Mouse (Mus musculus) heart, embryonic 13.5 days (tissue): ENCODE data around the gene Appl1. TPM values are rescaled to one million over a fixed set of nuclear protein-coding genes. Genes with fewer than 3 reads are reported as not detected.

Source experiments
- ATAC-seq: fragments of 200-750 bp; cut with Nextera tagmentation; 2 replicates; pipeline ENCODE4 v1.8.0; 2017; ENCODE audit warnings: moderate TSS enrichment; ENCODE audit not compliant: insufficient number of reproducible peaks, low FRiP score, low TSS enrichment; ENCODE audit errors: extremely low read depth
- H3K27ac ChIP-seq: fragments of 300-500 bp; sonication (generic); replicated peaks from 2 replicates; pipeline ENCODE4 v1.5.1; 2015; ENCODE audit warnings: moderate library complexity, mild to moderate bottlenecking, inconsistent platforms
- H3K27me3 ChIP-seq: fragments of 300-500 bp; sonication (generic); replicated peaks from 2 replicates; pipeline ENCODE4 v1.6.1; 2015; ENCODE audit warnings: mild to moderate bottlenecking, inconsistent platforms
- H3K36me3 ChIP-seq: fragments of 300-500 bp; sonication (generic); 2 replicates; pipeline ENCODE4 v1.6.1; 2015; ENCODE audit warnings: mild to moderate bottlenecking, inconsistent platforms
- H3K4me1 ChIP-seq: fragments of 300-500 bp; sonication (generic); 2 replicates; pipeline ENCODE4 v1.6.1; 2015; ENCODE audit warnings: inconsistent platforms
- H3K4me2 ChIP-seq: fragments of 300-500 bp; sonication (generic); 2 replicates; pipeline ENCODE4 v1.6.1; 2015; ENCODE audit warnings: inconsistent platforms, mild to moderate bottlenecking, moderate library complexity
- H3K4me3 ChIP-seq: fragments of 300-500 bp; sonication (generic); 2 replicates; pipeline ENCODE4 v1.5.1; 2015; ENCODE audit warnings: moderate library complexity, mild to moderate bottlenecking, inconsistent platforms
- H3K9ac ChIP-seq: fragments of 300-500 bp; sonication (generic); 2 replicates; pipeline ENCODE4 v1.6.1; 2015; ENCODE audit warnings: inconsistent platforms, mild to moderate bottlenecking, moderate library complexity
- H3K9me3 ChIP-seq: fragments of 300-500 bp; sonication (generic); 2 replicates; pipeline ENCODE4 v1.6.1; 2016; ENCODE audit warnings: inconsistent platforms
- WGBS: fragments of 180-500 bp; shearing (Covaris S2); methylation state at CpG from one replicate; pipeline ENCODE4 v1.1.7; 2015; ENCODE audit warnings: mixed read lengths; 5-methylcytosine and 5-hydroxymethylcytosine counted together
- polyA plus RNA-seq: library from polyadenylated mRNA; unstranded; fragments of >200 nt; fragmentation: Nextera tagmentation; extraction: Ambion mirVana; gene quantifications from 2 replicates; pipeline ENCODE4 v1.2.1, GENCODE M21; 2015

The Appl1 gene
- polyA plus RNA-seq, 1 experiment from 2014 or later = 25.7 TPM

DNA sequence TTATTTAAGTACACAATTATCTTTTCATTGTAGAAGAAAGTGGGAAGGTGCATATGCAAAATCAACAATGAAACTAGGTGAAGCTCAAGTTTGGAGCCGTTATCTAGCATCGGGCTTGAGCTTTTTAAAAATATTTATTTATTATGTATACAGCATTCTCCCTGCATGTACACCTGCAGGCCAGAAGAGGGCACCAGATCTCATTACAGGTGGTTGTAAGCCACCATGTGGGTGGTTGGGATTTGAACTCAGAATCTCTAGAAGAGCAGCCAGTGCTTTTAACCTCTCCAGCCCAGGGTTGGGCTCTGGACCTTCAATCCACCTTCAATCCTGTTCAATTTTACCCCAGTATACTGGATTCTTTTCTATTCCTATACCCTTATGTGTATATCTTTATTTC, 17.7 kb upstream of the Appl1 start:
- Histone ChIP-seq H3K9me3 (0 out of 2 replicates have a peak, but pooled peaks cover 4% of the 10 kb centered on the region), H3K4me3 (no peak overlapping the region), H3K36me3 (no peaks in the 10 kb centered on the region), H3K9ac (no peak overlapping the region), H3K4me2 (no peak overlapping the region), H3K27me3 (no peaks in the 10 kb centered on the region), H3K27ac (no peak overlapping the region), H3K4me1 (peaks cover 9% of the 10 kb centered on the region)
- WGBS = 50% methylated on average over 2 of the region's 2 CpGs
- no peak for ATAC-seq

- Histone ChIP-seq H3K4me2 (no peak overlapping the region), H3K36me3 (no peaks in the 10 kb centered on the region), H3K9ac (no peak overlapping the region), H3K4me3 (no peak overlapping the region), H3K27me3 (no peaks in the 10 kb centered on the region), H3K4me1 (peaks cover 5% of the 10 kb centered on the region), H3K9me3 (peaks cover 12% of the 10 kb centered on the region), H3K27ac (no peak overlapping the region)
- WGBS = 61% methylated on average over 5 of the region's 5 CpGs
- ATAC-seq = no peak
Measured at GRCm38 (mm10) chr14:26982150-26982530, 11.1 kb upstream of the Appl1 start.

DNA sequence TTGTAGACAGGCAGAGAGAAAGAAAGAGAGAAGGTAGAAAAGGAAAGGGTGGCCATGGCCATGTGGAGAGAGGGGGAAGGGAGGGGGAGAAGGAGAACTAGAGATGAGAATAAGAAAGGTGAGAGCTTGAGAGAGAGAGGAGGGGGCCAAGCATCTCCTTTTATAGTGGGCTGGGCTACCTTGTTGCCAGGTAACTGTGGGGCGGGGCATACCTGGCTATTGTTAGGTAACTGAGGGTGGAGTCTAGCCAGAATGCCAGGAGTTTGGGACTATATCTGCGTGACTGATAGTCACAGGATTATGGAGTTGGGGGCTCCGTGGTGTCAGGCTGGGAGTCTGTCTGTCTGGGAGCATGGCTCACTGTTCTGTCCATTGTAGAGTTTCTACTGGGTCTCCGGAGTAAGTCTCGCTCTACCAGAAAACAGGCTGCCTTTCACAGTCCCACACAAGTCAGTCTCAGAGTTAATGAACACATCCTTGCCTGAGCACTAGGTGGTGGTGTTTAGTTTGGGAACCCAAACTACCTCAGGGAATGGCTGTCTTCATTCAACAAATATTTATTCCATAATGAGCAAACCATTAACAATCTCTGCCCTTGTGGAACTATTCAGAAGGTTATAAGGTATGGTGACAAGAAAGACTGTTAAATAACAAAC, 10.6 kb upstream of the Appl1 start:
- Histone ChIP-seq H3K27ac (no peak overlapping the region), H3K4me1 (peaks cover 10% of the 10 kb centered on the region), H3K9me3 (peaks cover 12% of the 10 kb centered on the region), H3K9ac (no peak overlapping the region), H3K4me3 (no peak overlapping the region), H3K27me3 (no peaks in the 10 kb centered on the region), H3K36me3 (no peaks in the 10 kb centered on the region), H3K4me2 (no peak overlapping the region)
- WGBS = 54% methylated on average over 5 of the region's 5 CpGs
- ATAC-seq = no peak

- H3K9me3 ChIP-seq = peaks cover 12% of the 10 kb centered on the region
- WGBS = 89% methylated on average over 8 of the region's 8 CpGs
- H3K9ac ChIP-seq = no peak overlapping the region
- H3K4me3 ChIP-seq = no peak overlapping the region
- H3K4me1 ChIP-seq = peaks cover 13% of the 10 kb centered on the region
- no peaks in the 10 kb centered on the region for H3K27me3 ChIP-seq
- H3K36me3 ChIP-seq = no peaks in the 10 kb centered on the region
- no peak for ATAC-seq
- no peak overlapping the region for H3K27ac ChIP-seq
- H3K4me2 ChIP-seq = no peak overlapping the region
Measured at GRCm38 (mm10) chr14:26981021-26981420, 10.0 kb upstream of the Appl1 start.

- H3K4me1 ChIP-seq = peaks cover 18% of the 10 kb centered on the region
- H3K4me3 ChIP-seq = no peak overlapping the region
- 87% methylated on average over 3 of the region's 3 CpGs for WGBS
- H3K27me3 ChIP-seq = no peaks in the 10 kb centered on the region
- peaks cover 8% of the 10 kb centered on the region for H3K9me3 ChIP-seq
- no peak overlapping the region for H3K27ac ChIP-seq
- no peaks in the 10 kb centered on the region for H3K36me3 ChIP-seq
- no peak overlapping the region for H3K4me2 ChIP-seq
- ATAC-seq = no peak
- H3K9ac ChIP-seq = no peak overlapping the region
Measured at GRCm38 (mm10) chr14:26979808-26980207, 8.8 kb upstream of the Appl1 start.

GRCm38 (mm10) chr14:26977500-26977899, 6.5 kb upstream of the Appl1 start:
- H3K27ac ChIP-seq = no peak overlapping the region
- H3K27me3 ChIP-seq = no peaks in the 10 kb centered on the region
- no peaks in the 10 kb centered on the region for H3K36me3 ChIP-seq
- H3K9ac ChIP-seq = no peak overlapping the region
- no peak overlapping the region for H3K4me2 ChIP-seq
- peaks cover 18% of the 10 kb centered on the region for H3K4me1 ChIP-seq
- no peak for ATAC-seq
- no peak overlapping the region for H3K4me3 ChIP-seq
- 44% methylated on average over 2 of the region's 2 CpGs for WGBS
- peaks cover 8% of the 10 kb centered on the region for H3K9me3 ChIP-seq

DNA sequence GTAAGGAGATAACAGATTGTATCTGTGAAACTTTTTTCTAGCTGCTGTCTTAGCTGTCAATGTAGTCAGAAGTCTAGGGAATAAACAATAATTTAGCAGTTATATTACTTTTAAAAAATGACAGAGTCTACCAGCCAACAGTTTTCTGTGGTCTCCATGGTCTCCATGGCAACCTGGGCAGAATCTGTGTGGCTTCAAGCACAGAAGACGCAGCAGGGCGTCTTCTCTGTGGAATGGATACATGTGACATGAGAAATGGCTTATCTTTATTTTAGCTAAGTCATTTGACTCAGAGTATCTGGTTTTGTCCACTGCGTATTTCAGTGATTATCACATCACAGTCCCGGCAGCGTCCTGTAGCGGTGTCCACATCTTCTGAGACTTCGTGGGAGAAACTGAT, 5.2 kb upstream of the Appl1 start:
- 55% methylated on average over 7 of the region's 7 CpGs for WGBS
- Histone ChIP-seq H3K9ac (no peak overlapping the region), H3K27me3 (no peaks in the 10 kb centered on the region), H3K4me2 (no peak overlapping the region), H3K27ac (no peak overlapping the region), H3K36me3 (no peaks in the 10 kb centered on the region), H3K9me3 (peaks cover 6% of the 10 kb centered on the region), H3K4me1 (peaks cover 20% of the 10 kb centered on the region), H3K4me3 (no peak overlapping the region)
- ATAC-seq = no peak

- Histone ChIP-seq H3K27me3 (no peaks in the 10 kb centered on the region), H3K9ac (no peak overlapping the region), H3K4me3 (no peak overlapping the region), H3K36me3 (no peaks in the 10 kb centered on the region), H3K27ac (peak overlapping the region; percentile 67), H3K4me2 (no peak overlapping the region), H3K4me1 (peaks cover 24% of the 10 kb centered on the region), H3K9me3 (no peaks in the 10 kb centered on the region)
- 58% methylated on average over 3 of the region's 3 CpGs for WGBS
- no peak for ATAC-seq
Measured at GRCm38 (mm10) chr14:26975490-26975889, 4.5 kb upstream of the Appl1 start.

DNA sequence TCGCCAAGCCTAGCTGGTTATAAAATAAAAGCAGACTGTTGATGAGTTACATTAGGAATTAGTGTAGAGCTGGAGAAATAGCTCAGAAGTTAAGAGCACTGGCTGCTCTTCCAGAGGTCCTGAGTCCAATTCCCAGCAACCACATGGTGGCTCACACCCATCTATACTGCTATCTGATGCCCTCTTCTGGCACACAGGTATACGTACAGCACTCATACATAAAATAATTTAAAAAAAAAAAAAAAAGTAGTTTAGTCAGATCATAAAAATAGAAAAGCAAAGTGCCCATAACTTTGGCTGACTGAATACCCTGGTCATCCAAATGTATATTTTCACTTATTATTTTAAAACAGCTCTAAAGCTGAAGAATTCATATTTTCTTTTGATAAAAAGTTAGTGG, 2.1 kb upstream of the Appl1 start:
- no peaks in the 10 kb centered on the region for H3K9me3 ChIP-seq
- no peak overlapping the region for H3K4me3 ChIP-seq
- no peak overlapping the region for H3K4me2 ChIP-seq
- ATAC-seq = no peak
- H3K36me3 ChIP-seq = no peaks in the 10 kb centered on the region
- H3K9ac ChIP-seq = no peak overlapping the region
- WGBS = 82% methylated on average over 2 of the region's 2 CpGs
- H3K27ac ChIP-seq = no peak overlapping the region
- H3K4me1 ChIP-seq = peaks cover 37% of the 10 kb centered on the region
- H3K27me3 ChIP-seq = no peaks in the 10 kb centered on the region

DNA sequence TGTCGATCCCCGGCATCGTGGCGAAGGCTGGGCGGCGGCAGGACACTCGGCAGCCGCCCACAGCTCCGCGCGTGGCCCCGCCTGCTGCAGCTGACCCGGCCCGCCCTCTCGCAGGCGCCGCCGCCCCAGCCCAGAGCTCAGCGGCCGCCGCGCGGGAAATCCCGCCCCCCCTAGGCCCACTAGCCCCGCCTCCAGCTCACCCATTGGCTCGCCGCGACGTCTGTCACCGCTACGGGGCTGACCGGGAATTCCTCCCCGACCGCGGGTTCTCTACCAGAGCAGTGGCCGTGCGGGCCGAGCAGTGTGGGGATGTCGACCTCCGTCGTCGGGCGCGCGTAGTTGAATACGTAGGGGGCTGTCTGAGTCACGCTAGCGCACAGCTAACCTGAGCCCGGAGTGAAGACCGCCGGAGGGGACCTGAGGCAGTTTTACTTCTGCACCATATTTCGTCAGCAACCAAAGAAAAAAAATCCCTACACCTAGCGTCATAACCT, 546 bp downstream of the Appl1 start:
- Histone ChIP-seq H3K4me2 (peak overlapping the region; percentile 80), H3K27ac (peak overlapping the region; percentile 90), H3K4me3 (peak overlapping the region; percentile 74), H3K9me3 (no peaks in the 10 kb centered on the region), H3K4me1 (peaks cover 26% of the 10 kb centered on the region), H3K27me3 (no peaks in the 10 kb centered on the region), H3K36me3 (no peaks in the 10 kb centered on the region), H3K9ac (peak overlapping the region; percentile 95)
- ATAC-seq = peak; percentile 100
- WGBS = under 1% methylated on average over 53 of the region's 53 CpGs

- Histone ChIP-seq H3K4me1 (peaks cover 21% of the 10 kb centered on the region), H3K27ac (peak overlapping the region; percentile 90), H3K9ac (peak overlapping the region; percentile 95), H3K4me3 (peak overlapping the region; percentile 74), H3K4me2 (peak overlapping the region; percentile 80), H3K36me3 (no peaks in the 10 kb centered on the region), H3K27me3 (no peaks in the 10 kb centered on the region), H3K9me3 (no peaks in the 10 kb centered on the region)
- under 1% methylated on average over 62 of the region's 62 CpGs for WGBS
- peak; percentile 81; the same call in 1 of the 2 replicates for ATAC-seq
Measured at GRCm38 (mm10) chr14:26969856-26970407, 1.1 kb downstream of the Appl1 start.

DNA sequence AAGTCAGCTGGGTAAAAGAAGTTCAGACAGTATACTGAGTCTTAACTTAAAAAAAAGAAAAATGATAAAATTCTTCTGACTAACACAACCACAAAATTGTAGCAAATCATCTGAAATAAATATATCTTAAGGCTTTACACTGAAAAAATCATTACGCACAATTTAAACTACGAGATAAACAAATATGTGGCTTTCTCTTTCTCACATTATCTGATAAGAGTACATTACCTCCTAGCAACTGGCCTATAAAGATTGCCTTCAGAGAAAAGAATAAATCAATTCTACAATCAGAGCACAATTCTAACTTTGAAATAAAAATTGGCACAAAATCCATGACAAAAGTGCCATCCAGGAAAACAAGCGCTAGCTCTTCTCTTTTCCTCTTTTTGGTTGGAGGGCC, 1.9 kb downstream of the Appl1 start:
- Histone ChIP-seq H3K9me3 (no peaks in the 10 kb centered on the region), H3K27ac (peak overlapping the region; percentile 90), H3K36me3 (peaks cover 3% of the 10 kb centered on the region), H3K4me3 (peak overlapping the region; percentile 74), H3K4me1 (peaks cover 21% of the 10 kb centered on the region), H3K27me3 (no peaks in the 10 kb centered on the region), H3K9ac (peak overlapping the region; percentile 95), H3K4me2 (peak overlapping the region; percentile 80)
- ATAC-seq = no peak
- WGBS = 67% methylated on average over 3 of the region's 3 CpGs
